Mouse (Mus musculus) inflammation-experienced regulatory T-cells, adult 6 months (primary cell): Measurements from ENCODE around the gene Hip1r. TPM values are rescaled to one million over a fixed set of nuclear protein-coding genes. Genes with fewer than 3 reads are reported as not detected.

ENCODE experiments used
- ATAC-seq: one replicate; pipeline ENCODE4 v1.8.0; 2017
- polyA plus RNA-seq, 3 experiments: library from polyadenylated mRNA; unstranded; fragments of 100-300 nt; shearing (Covaris generic); gene quantifications; one replicate each; pipeline ENCODE4 v1.2.1; 2017

Gene Hip1r
- polyA plus RNA-seq, 3 experiments from 2014 or later, result 5.9 to 20.1 (median 14.8) TPM

GRCm38 (mm10) chr5:123974616-123975111, 1.2 kb downstream of the Hip1r start:
- peak; percentile 65 for ATAC-seq

GRCm38 (mm10) chr5:123975668-123976180, 2.3 kb downstream of the Hip1r start:
- ATAC-seq, result no peak

- ATAC-seq, result no peak
Observed at GRCm38 (mm10) chr5:123977231-123977630, 3.8 kb downstream of the Hip1r start.

GRCm38 (mm10) chr5:123978131-123978530, 4.7 kb downstream of the Hip1r start:
- ATAC-seq, result no peak

GRCm38 (mm10) chr5:123979221-123979979, 6.0 kb downstream of the Hip1r start:
- no peak for ATAC-seq

GRCm38 (mm10) chr5:123979980-123980369, 6.5 kb downstream of the Hip1r start:
- ATAC-seq, result no peak

- peak; percentile 73 for ATAC-seq
Observed at GRCm38 (mm10) chr5:123980521-123981249, 7.3 kb downstream of the Hip1r start.

GRCm38 (mm10) chr5:123981250-123981554, 7.8 kb downstream of the Hip1r start:
- no peak for ATAC-seq

GRCm38 (mm10) chr5:123982838-123983237, 9.4 kb downstream of the Hip1r start:
- no peak for ATAC-seq

- no peak for ATAC-seq
Observed at GRCm38 (mm10) chr5:123985434-123985833, 12.0 kb downstream of the Hip1r start.

GRCm38 (mm10) chr5:123986925-123987324, 13.5 kb downstream of the Hip1r start:
- no peak for ATAC-seq

- ATAC-seq, result no peak
Observed at GRCm38 (mm10) chr5:123987511-123987910, 14.1 kb downstream of the Hip1r start.

- ATAC-seq, result no peak
Observed at GRCm38 (mm10) chr5:123989941-123990885, 16.8 kb downstream of the Hip1r start.

- ATAC-seq, result no peak
Observed at GRCm38 (mm10) chr5:123991321-123991720, 17.9 kb downstream of the Hip1r start.

GRCm38 (mm10) chr5:123992193-123992637, 18.8 kb downstream of the Hip1r start:
- no peak for ATAC-seq

- ATAC-seq, result no peak
Observed at GRCm38 (mm10) chr5:123992794-123993193, 19.4 kb downstream of the Hip1r start.

- ATAC-seq, result no peak
Observed at GRCm38 (mm10) chr5:123993263-123994036, 20.0 kb downstream of the Hip1r start.

GRCm38 (mm10) chr5:123994468-123994867, 21.0 kb downstream of the Hip1r start:
- ATAC-seq, result no peak

- no peak for ATAC-seq
Observed at GRCm38 (mm10) chr5:123995388-123995787, 22.0 kb downstream of the Hip1r start.

- no peak for ATAC-seq
Observed at GRCm38 (mm10) chr5:123996194-123996593, 22.8 kb downstream of the Hip1r start.

- no peak for ATAC-seq
Observed at GRCm38 (mm10) chr5:123996695-123997094, 23.3 kb downstream of the Hip1r start.
